Mouse (Mus musculus) testis, adult 2 months (tissue): ENCODE results near the gene Slco4a1.

Experiments
- CTCF ChIP-seq: fragments of 200-500 bp; IDR thresholded peaks from 2 replicates; pipeline ENCODE4 v1.5.1; 2012; ENCODE audit warnings: low read depth, mild to moderate bottlenecking, inconsistent platforms, low read length, moderate library complexity; ENCODE audit not compliant: control insufficient read depth, insufficient read depth, insufficient replicate concordance
- POLR2A ChIP-seq: fragments of 200-500 bp; IDR thresholded peaks from 2 replicates; pipeline ENCODE4 v1.6.1; 2012; ENCODE audit warnings: low read depth, mild to moderate bottlenecking, inconsistent platforms, low read length, moderate library complexity; ENCODE audit not compliant: control insufficient read depth

DNA sequence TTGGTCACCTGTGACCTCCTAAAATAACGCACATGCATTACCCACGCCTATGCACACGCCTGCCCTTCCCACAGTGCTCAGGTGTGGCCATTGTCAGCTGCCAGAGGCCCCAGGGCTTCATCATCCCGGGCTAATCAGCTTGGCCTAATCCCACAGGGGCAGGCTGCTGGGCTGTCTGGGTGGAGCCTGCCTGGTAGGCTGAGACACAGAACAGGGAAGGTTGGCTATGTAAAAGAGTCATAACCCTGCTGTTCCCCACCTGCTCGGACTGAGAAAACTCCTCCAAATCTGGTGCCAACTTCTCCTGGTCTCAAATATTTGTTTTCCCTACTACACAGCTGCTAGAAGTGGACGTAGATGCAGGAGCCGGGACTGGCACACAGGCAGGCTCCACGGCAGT is 4.8 kb downstream of the Slco4a1 start:
- TF ChIP-seq POLR2A (no peak), CTCF (no peak)
